Mouse (Mus musculus) lung, adult 18-20 months (tissue): ENCODE data around the gene Fam107b.
"Not testable (repeated sequence)": the region's sequence is repeated elsewhere in the genome, so short reads cannot be mapped to it uniquely, and the experiment has no call there.

ENCODE experiments used
- DNase-seq, 2 experiments: peaks; one replicate each; pipeline ENCODE4 v3.0.0; 2022; ENCODE audit warnings: mixed read lengths in 2 of 2

The Fam107b gene

GRCm38 (mm10) chr2:3659300-3659910, 89.1 kb downstream of the Fam107b start:
- peak; percentile 20 to 39 for DNase-seq

DNA sequence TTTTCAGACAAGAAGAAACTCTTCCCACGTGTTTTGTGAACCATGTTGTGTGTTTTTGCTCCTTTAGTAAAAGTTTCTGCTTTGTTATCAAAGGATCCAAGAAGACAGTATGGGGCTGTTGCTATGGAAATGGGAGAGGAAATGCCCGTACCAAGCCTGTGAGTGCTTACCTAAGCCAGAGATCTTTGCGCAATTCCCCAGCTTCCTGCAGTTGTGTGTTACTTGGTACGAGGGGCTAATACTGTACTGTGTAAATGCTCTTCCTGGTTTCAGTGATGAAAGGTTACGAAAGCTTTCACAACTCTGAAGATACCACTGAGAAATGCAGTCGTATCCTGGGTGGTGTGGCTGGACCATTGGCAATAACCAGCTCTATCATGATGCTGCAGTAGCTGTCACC, 93.8 kb downstream of the Fam107b start:
- peak in 1 of 2 experiments; percentile 45 for DNase-seq

DNA sequence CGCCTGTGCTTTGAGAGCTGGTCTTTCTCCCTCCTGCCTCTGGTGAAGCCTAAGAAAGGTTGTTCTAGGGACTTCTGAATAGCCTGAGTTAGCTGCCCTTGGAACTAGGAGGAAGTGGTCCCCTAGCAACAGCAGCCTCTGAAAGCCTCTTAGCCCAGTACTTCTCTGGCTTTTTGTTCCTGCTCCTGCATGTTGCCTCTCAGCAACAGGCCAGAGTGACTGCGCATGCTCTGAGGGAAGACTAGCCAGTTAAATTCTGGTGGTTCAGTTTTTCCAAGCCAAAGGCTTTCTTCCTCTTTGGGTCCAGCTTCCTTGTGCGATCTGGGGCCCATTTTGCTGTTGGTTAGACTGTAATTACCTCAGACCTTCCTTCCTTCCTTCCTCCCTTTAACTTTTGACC, 98.4 kb downstream of the Fam107b start:
- DNase-seq = peak; percentile 68 to 71

GRCm38 (mm10) chr2:3669646-3670045, 99.4 kb downstream of the Fam107b start:
- no peak for DNase-seq

GRCm38 (mm10) chr2:3672654-3673367, 102.5 kb downstream of the Fam107b start:
- DNase-seq = no peak

DNA sequence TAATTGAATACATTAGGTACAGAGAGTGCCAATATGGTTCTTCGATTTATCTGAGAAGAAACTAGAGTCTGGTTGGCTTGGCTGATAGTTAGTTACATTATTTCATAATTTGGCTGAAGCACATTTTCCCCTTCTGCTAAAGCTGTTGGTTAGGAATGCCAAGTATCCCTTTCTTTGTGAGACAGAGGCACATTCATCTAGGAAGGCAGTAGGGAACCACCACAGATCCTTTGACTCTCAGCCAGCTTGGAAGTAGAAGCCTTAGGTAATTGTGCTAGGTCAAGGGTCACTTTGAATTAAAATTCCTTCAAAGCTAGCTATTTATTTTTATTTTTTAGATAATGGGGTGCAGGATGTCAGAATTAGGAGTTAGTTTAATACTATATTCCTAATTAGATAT, 105.2 kb downstream of the Fam107b start:
- DNase-seq = no peak

GRCm38 (mm10) chr2:3682699-3683098, 112.4 kb downstream of the Fam107b start:
- DNase-seq = no peak

DNA sequence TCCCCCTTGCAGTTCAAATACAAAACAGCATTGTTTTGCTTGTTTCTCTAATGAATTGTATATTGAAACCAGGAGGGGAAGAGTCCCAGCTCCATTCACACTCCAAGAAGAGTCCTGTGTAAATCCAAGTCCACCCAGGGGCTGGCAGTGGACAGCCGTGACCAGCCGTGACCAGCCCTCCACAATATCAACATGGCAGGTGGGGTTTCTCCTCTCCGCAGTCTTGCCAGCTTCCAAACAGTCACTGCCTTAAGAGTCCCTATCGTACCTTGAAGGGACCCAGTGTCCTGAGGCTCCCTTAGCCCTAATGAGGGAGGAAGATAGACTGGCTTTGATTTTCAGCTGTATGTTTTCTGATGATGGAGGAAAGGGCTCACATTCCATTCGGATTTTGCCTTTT, 113.1 kb downstream of the Fam107b start:
- DNase-seq = no peak

- no peak for DNase-seq
Observed at GRCm38 (mm10) chr2:3683751-3684229, 113.5 kb downstream of the Fam107b start.

GRCm38 (mm10) chr2:3690221-3690620, 119.9 kb downstream of the Fam107b start:
- no peak for DNase-seq

DNA sequence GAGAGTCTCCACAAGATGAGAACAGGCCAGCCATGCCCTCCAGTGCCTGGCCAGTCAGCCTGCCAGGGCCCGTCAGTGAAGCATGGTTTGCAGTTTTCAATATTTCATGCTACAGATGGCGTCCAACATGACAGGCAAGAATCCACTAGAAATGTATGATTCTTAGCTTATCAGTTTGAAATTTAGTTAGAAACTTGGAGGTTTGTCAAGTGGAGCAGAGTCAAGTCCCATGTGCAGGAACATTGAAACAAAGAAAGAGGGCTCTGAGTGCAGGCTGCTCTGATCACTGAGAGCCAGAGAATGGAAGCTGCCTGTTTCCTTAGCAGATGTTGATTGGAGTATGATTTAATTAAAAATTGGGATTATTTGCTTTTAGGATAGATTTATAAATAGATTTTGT, 122.5 kb downstream of the Fam107b start:
- DNase-seq = no peak

DNA sequence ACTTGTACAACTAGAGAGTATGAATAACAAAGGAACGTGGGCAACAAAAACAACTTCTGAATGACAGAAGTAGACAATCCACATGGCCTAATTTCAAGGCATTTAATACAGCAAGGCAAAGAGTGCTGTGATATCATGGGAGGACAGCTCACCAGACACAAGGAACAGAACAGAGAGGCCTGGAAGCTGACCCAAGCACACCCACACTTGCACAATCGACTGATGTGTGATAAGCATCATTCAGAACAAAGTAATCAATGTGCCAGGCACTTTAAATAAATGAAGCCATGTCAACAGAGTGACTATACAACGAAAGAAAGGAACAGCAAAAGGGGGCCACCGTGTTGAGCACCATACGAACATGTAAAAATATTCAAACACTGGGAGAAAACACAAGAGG, 125.6 kb downstream of the Fam107b start:
- DNase-seq = no peak

GRCm38 (mm10) chr2:3700368-3700767, 130.1 kb downstream of the Fam107b start:
- DNase-seq = no peak

DNA sequence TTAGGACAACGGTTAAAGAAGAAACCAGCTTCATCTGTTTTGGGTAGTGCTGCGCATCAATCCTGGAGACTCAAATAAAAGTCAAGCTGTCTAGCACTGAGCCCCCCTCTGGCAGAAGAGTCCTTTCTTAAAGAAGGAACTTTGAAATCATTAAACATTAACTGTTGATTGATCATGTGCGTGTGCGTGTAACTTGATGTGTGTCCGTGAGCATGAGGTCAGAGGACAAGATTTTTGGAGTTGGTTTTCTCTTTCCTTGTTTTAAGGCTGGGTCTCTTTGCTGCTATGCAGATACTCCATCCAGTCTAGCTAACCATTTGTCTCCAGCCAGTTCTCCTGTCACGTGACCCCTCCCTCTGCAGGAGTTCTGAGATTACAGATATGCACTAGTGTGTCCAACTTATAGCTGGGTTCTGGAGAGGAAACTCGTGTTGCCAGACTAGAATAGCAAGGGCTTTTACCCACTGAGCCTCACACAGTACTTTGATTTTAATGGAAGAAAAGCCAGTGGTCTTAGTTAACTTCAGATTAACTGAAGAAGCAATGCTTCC, 132.4 kb downstream of the Fam107b start:
- no peak for DNase-seq

GRCm38 (mm10) chr2:3703806-3704205, 133.5 kb downstream of the Fam107b start:
- DNase-seq = no peak

DNA sequence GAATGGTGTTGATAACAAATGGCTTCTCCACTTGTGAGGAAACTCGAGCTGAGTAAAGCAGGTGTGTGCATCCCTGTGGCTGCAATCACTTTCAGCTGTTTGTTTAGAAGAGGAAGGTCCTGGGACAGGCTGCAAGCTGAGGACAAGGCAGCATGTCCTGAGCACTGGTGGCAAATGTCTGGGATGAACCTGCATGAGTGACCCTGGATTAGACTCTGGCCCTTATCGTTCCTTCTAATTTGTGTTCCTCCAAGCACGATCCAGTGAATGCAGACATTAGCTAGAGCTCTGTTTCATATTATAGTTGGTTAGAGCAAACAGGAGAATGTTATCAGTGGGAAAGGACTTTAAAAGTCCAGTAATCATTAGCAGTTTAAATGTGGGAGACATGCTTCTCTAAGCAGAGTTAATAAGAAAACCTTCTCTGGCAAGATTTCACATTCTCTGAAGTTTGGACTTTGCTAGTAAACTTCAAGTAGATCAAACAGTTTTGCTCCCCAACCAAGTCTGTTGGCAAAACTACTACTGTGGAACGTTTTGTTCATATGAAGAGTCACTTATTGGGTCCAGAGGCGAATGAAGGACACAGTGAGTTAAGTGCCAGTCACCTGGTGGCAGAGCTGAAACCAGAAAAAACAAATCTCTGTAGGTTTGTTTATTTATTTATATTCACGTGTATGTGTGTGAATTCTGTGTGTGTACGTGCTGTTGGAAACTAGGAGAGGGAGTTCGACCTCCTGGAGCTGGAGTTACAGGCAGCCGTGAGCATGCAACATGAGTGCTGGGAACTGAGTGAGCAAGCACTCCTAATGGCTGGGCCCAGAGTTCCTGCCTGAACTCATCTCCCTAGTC, 134.2 kb downstream of the Fam107b start:
- DNase-seq = no peak

- not testable (repeated sequence) for DNase-seq
Observed at GRCm38 (mm10) chr2:3705283-3705682, 135.0 kb downstream of the Fam107b start.

DNA sequence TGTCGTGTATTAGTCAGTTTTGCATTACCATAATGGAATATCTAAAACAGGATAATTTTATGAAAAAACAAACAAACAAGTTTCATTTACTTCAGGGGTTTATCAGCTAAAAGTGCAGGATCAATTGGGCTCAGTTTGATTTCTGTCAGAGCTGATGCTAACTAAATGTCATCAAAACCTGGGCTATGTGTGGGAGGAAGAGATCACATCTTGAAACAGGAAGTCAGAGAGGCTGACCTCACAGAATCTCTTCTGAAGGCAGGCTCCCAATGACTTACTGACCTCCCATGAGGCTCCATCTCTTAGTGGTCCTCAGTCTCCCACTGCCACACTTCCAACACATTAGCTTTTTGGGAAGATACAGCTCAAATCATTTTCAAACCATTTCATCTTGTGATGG, 136.9 kb downstream of the Fam107b start:
- DNase-seq = no peak

DNA sequence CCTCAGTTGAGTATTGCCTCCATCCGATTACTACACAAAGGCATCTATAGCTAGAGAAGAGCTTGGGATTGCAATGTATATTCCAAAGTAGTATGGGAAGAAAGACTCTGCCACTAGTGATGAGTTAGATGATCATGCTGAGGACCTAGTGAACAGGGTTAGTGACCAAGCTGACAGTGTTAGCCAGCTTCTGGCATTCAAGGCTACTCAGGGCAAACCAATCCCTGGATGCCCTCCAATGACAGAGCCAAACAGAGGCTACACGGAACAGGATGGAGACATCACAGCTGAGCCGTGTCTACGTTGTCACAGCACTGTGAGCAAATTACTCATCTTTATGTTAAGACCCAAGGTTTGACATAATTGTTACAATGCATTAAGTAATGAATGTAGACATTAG, 138.3 kb downstream of the Fam107b start:
- DNase-seq = no peak

DNA sequence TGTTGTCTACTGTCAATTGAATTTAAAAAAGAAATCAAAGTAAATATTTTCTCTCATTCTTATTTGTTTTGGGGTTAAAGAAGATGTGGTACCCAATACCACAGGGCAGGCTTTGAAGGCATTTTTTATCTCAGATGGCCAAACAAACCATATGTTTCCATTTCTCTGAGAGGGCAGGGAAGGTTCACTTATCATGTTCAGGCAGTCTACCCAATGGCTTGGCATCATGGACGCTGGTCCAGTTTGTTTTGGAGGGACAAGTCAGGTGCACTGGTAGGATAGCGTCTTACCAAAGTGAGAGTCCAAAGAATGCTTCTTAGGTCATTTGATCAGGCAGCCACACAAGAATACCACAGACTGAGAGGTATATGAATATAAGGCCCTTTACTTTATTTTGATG, 139.6 kb downstream of the Fam107b start:
- no peak for DNase-seq

- no peak for DNase-seq
Observed at GRCm38 (mm10) chr2:3710521-3710920, 140.2 kb downstream of the Fam107b start.

GRCm38 (mm10) chr2:3712369-3713042, 142.2 kb downstream of the Fam107b start:
- DNase-seq = no peak

DNA sequence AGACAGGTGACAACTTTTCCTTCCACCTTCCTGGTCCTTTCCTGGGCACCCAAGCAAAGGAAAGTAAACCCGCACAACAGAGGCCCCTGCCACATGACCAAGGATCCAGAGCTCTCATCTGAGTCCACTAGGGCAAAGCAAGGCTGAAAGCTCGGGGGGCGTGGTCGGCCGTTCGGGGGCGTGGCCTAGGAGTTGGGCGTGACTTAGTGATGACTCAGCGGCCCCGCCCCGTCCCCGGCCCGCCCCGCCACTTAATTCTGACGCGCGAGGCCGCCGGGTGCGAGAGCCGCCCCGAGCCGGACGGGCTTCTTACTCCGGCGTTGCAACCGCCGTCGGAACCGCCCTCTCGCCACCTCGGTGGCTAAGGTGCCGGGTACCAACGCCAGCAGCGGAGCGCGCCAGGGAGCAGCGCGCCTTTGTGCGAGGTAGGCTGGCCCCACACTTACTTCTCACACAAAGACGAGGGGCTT, 143.0 kb downstream of the Fam107b start:
- DNase-seq = peak; percentile 91 to 93
